Mouse (Mus musculus) lung, embryonic 16.5 days (tissue): ENCODE results near the gene Man2b2. TPM values are rescaled to one million over a fixed set of nuclear protein-coding genes. Genes with fewer than 3 reads are reported as not detected.

ENCODE experiments used
- ATAC-seq: fragments of 200-750 bp; cut with Nextera tagmentation; 2 replicates; pipeline ENCODE4 v1.8.0; 2017; ENCODE audit warnings: low read depth, mild to moderate bottlenecking, moderate library complexity
- H3K27ac ChIP-seq: fragments of 300-500 bp; sonication (generic); 2 replicates; pipeline ENCODE4 v1.5.1; 2014; ENCODE audit warnings: mild to moderate bottlenecking, control low read depth, low read length
- H3K27me3 ChIP-seq: fragments of 300-500 bp; sonication (generic); 2 replicates; pipeline ENCODE4 v1.6.1; 2014; ENCODE audit warnings: low read depth, low read length, mixed read lengths; ENCODE audit not compliant: control insufficient read depth, insufficient read depth
- H3K36me3 ChIP-seq: fragments of 300-500 bp; sonication (generic); 2 replicates; pipeline ENCODE4 v1.6.1; 2014; ENCODE audit warnings: low read length; ENCODE audit not compliant: control insufficient read depth, insufficient read depth
- H3K4me1 ChIP-seq: fragments of 300-500 bp; sonication (generic); replicated peaks from 2 replicates; pipeline ENCODE4 v1.6.1; 2014; ENCODE audit warnings: low read length, mixed read lengths; ENCODE audit not compliant: control insufficient read depth, insufficient read depth
- H3K4me2 ChIP-seq: fragments of 300-500 bp; sonication (generic); 2 replicates; pipeline ENCODE4 v1.6.1; 2014; ENCODE audit warnings: low read depth, low read length, control low read depth
- H3K4me3 ChIP-seq: fragments of 300-500 bp; sonication (generic); 2 replicates; pipeline ENCODE4 v1.5.1; 2014; ENCODE audit warnings: mild to moderate bottlenecking, low read length, control low read depth
- H3K9ac ChIP-seq: fragments of 300-500 bp; sonication (generic); 2 replicates; pipeline ENCODE4 v1.6.1; 2014; ENCODE audit warnings: low read length, control low read depth
- H3K9me3 ChIP-seq: fragments of 300-500 bp; sonication (generic); 2 replicates; pipeline ENCODE4 v1.6.1; 2016; ENCODE audit warnings: low read length; ENCODE audit not compliant: control insufficient read depth
- WGBS: fragments of 180-500 bp; shearing (Covaris S2); extraction: QIAGEN DNeasy Blood & Tissue Kit; methylation state at CpG from one replicate; pipeline ENCODE4 v1.1.7; 2014; 5-methylcytosine and 5-hydroxymethylcytosine counted together
- polyA plus RNA-seq: library from polyadenylated mRNA; unstranded; fragments of >200 nt; fragmentation: Nextera tagmentation; extraction: Ambion mirVana; gene quantifications from 2 replicates; pipeline ENCODE4 v1.2.1, GENCODE M21; 2015

Gene Man2b2
- polyA plus RNA-seq, 1 experiment from 2014 or later, result 18.1 TPM

DNA sequence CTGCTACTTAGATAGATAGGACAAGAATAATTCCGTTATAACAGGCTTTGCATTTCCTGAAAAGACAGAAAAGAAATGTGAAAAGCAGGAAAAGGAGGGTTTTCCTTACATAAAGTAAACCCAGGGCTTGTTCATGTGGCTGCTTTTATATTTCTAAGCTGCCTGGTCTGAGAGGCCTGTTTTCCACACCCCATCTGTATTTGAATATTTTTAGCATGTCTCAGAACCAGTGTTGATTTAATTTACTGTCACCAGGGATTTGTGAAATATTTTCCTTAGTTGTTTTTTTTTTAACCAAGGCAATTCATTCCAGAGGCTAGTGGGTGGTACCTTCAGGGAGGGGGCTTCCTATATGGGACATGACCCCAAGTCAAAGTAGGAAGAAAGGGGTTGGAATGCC, 11.2 kb upstream of the Man2b2 start:
- Histone ChIP-seq H3K4me1 (no peaks in the 10 kb centered on the region), H3K36me3 (no peaks in the 10 kb centered on the region), H3K27me3 (no peaks in the 10 kb centered on the region), H3K9me3 (0 out of 2 replicates have a peak, but pooled peaks cover 2% of the 10 kb centered on the region), H3K4me3 (no peak overlapping the region), H3K27ac (no peak overlapping the region), H3K9ac (no peak overlapping the region), H3K4me2 (no peak overlapping the region)
- no peak for ATAC-seq
- WGBS, result 64% methylated on average over 1 of the region's 1 CpGs

- no peaks in the 10 kb centered on the region for H3K4me1 ChIP-seq
- H3K4me3 ChIP-seq, result no peak overlapping the region
- H3K27ac ChIP-seq, result no peak overlapping the region
- H3K4me2 ChIP-seq, result no peak overlapping the region
- no peak for ATAC-seq
- H3K9me3 ChIP-seq, result 0 out of 2 replicates have a peak, but pooled peaks cover 2% of the 10 kb centered on the region
- 64% methylated on average over 7 of the region's 7 CpGs for WGBS
- H3K27me3 ChIP-seq, result no peaks in the 10 kb centered on the region
- no peak overlapping the region for H3K9ac ChIP-seq
- H3K36me3 ChIP-seq, result no peaks in the 10 kb centered on the region
Observed at GRCm38 (mm10) chr5:36840092-36840491, 9.6 kb upstream of the Man2b2 start.

GRCm38 (mm10) chr5:36839602-36840001, 9.1 kb upstream of the Man2b2 start:
- Histone ChIP-seq H3K27me3 (no peaks in the 10 kb centered on the region), H3K27ac (no peak overlapping the region), H3K9me3 (0 out of 2 replicates have a peak, but pooled peaks cover 2% of the 10 kb centered on the region), H3K36me3 (no peaks in the 10 kb centered on the region), H3K4me2 (no peak overlapping the region), H3K4me3 (no peak overlapping the region), H3K4me1 (no peaks in the 10 kb centered on the region), H3K9ac (no peak overlapping the region)
- WGBS, result 51% methylated on average over 8 of the region's 8 CpGs
- no peak for ATAC-seq

- H3K4me1 ChIP-seq, result no peaks in the 10 kb centered on the region
- 72% methylated on average over 2 of the region's 2 CpGs for WGBS
- no peak overlapping the region for H3K27ac ChIP-seq
- no peaks in the 10 kb centered on the region for H3K27me3 ChIP-seq
- ATAC-seq, result no peak
- H3K4me2 ChIP-seq, result no peak overlapping the region
- H3K9ac ChIP-seq, result no peak overlapping the region
- H3K9me3 ChIP-seq, result 0 out of 2 replicates have a peak, but pooled peaks cover 2% of the 10 kb centered on the region
- H3K4me3 ChIP-seq, result no peak overlapping the region
- H3K36me3 ChIP-seq, result no peaks in the 10 kb centered on the region
Observed at GRCm38 (mm10) chr5:36839032-36839431, 8.6 kb upstream of the Man2b2 start.

DNA sequence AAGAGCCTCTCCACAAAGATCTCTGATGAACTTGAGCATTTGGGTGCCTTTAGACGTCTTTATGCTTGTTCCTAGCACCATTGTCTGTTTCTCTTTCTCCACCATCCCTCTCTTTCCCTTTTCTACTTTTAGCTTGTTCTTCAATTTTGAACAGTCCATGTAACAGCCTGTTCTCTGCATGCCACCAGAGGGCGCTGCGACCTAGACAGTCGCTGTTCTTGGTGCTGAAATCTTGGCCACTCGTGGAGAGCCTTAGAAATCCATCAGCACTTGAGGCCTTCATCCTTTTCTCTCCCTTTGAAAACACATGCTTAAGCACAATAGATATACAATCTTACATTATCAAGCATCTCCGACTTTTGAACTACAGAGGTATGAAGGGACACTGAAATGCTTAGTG, 5.5 kb upstream of the Man2b2 start:
- no peak for ATAC-seq
- Histone ChIP-seq H3K4me2 (no peak overlapping the region), H3K27me3 (no peaks in the 10 kb centered on the region), H3K9ac (no peak overlapping the region), H3K27ac (no peak overlapping the region), H3K4me3 (no peak overlapping the region), H3K9me3 (no peaks in the 10 kb centered on the region), H3K36me3 (no peaks in the 10 kb centered on the region), H3K4me1 (peaks cover 2% of the 10 kb centered on the region)
- 4% methylated on average over 6 of the region's 6 CpGs for WGBS

GRCm38 (mm10) chr5:36831272-36831671, 819 bp upstream of the Man2b2 start:
- WGBS, result 50% methylated on average over 7 of the region's 7 CpGs
- no peaks in the 10 kb centered on the region for H3K9me3 ChIP-seq
- H3K27ac ChIP-seq, result no peak overlapping the region
- ATAC-seq, result no peak
- no peak overlapping the region for H3K4me3 ChIP-seq
- no peaks in the 10 kb centered on the region for H3K27me3 ChIP-seq
- H3K36me3 ChIP-seq, result no peaks in the 10 kb centered on the region
- peaks cover 5% of the 10 kb centered on the region for H3K4me1 ChIP-seq
- H3K9ac ChIP-seq, result no peak overlapping the region
- peak overlapping the region; percentile 73; the same call in 1 of the 2 replicates for H3K4me2 ChIP-seq

GRCm38 (mm10) chr5:36829098-36829497, 1.4 kb downstream of the Man2b2 start:
- Histone ChIP-seq H3K4me2 (no peak overlapping the region), H3K36me3 (no peaks in the 10 kb centered on the region), H3K4me1 (peaks cover 5% of the 10 kb centered on the region), H3K9me3 (no peaks in the 10 kb centered on the region), H3K4me3 (no peak overlapping the region), H3K27me3 (no peaks in the 10 kb centered on the region), H3K27ac (no peak overlapping the region), H3K9ac (no peak overlapping the region)
- WGBS, result 73% methylated on average over 4 of the region's 4 CpGs
- no peak for ATAC-seq

DNA sequence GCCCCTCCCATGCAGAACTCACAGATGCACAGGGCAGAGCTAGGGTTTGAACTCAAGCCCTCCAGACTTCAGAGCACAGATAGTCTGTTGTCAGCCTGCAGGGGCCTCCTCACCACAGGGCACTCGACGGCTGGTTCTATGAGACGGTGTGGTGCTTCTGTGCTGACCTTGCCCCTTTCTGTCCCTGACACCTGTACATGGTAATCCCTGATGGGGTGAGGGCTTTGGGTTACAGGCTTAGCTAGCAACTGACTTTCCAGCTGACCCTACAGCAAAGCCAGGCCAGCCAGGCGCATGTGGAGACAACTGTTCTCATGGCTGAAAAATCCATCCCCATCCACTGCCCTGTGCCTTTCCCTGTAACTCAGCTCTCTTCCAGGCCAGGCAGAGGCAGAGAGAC, 7.5 kb downstream of the Man2b2 start:
- no peak for ATAC-seq
- Histone ChIP-seq H3K4me3 (no peak overlapping the region), H3K9me3 (no peaks in the 10 kb centered on the region), H3K9ac (no peak overlapping the region), H3K36me3 (no peaks in the 10 kb centered on the region), H3K27ac (no peak overlapping the region), H3K4me1 (no peaks in the 10 kb centered on the region), H3K27me3 (no peaks in the 10 kb centered on the region), H3K4me2 (no peak overlapping the region)
- 90% methylated on average over 4 of the region's 4 CpGs for WGBS

DNA sequence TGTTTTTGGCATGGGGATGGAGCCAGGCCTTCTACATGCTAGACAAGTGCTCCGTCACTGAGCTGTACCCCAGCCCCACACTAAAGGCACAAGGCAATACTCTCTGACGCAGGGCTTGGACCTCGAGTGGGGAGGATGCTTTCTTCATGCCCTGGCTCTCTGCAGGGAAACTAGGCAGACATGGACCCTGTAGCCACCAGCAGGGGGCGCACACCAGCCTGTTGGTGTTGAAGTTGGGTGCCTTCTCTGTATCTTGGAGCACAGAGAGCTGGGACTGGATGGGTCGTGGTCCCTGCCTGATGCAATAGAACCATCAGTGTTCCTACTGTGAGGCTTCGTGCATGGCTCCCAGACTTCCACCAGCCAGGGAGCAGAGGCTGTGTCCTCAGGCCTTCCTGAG, 10.3 kb downstream of the Man2b2 start:
- WGBS, result 37% methylated on average over 6 of the region's 6 CpGs
- Histone ChIP-seq H3K27ac (no peak overlapping the region), H3K9me3 (no peaks in the 10 kb centered on the region), H3K4me3 (no peak overlapping the region), H3K36me3 (no peaks in the 10 kb centered on the region), H3K27me3 (no peaks in the 10 kb centered on the region), H3K4me1 (no peaks in the 10 kb centered on the region), H3K4me2 (no peak overlapping the region), H3K9ac (no peak overlapping the region)
- ATAC-seq, result no peak

DNA sequence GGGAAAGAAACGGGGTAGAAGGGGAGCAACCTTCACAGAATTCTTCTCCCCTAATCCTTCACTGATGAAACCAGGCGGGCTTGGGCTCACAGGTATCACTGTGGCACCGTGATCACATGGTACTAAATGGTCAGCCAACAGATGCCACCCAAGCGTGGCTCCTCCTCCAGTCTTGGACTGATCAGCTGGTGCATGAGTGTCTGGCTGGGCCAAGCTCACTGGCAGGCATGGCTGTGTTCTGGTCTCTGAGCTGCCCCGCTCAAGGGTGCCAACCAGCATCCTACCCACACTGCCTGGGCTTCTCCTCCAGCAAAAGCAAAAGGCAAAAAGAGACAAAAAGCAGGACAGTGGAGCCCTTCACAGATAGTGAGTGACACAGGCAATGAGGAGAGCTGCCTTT, 10.7 kb downstream of the Man2b2 start:
- H3K4me3 ChIP-seq, result no peak overlapping the region
- H3K27me3 ChIP-seq, result no peaks in the 10 kb centered on the region
- no peak overlapping the region for H3K27ac ChIP-seq
- H3K9ac ChIP-seq, result no peak overlapping the region
- H3K4me2 ChIP-seq, result no peak overlapping the region
- 76% methylated on average over 5 of the region's 5 CpGs for WGBS
- ATAC-seq, result no peak
- H3K9me3 ChIP-seq, result no peaks in the 10 kb centered on the region
- no peaks in the 10 kb centered on the region for H3K36me3 ChIP-seq
- no peaks in the 10 kb centered on the region for H3K4me1 ChIP-seq
